Mouse (Mus musculus): ENCODE results near the gene Rsph14. TPM values are rescaled to one million over a fixed set of nuclear protein-coding genes. Genes with fewer than 3 reads are reported as not detected.
A peak's percentile ranks its signal among the peaks of the same experiment; 100 is the strongest.

Rsph14 gene
- polyA plus RNA-seq, 1 experiment from 2014 or later = not detected

DNA sequence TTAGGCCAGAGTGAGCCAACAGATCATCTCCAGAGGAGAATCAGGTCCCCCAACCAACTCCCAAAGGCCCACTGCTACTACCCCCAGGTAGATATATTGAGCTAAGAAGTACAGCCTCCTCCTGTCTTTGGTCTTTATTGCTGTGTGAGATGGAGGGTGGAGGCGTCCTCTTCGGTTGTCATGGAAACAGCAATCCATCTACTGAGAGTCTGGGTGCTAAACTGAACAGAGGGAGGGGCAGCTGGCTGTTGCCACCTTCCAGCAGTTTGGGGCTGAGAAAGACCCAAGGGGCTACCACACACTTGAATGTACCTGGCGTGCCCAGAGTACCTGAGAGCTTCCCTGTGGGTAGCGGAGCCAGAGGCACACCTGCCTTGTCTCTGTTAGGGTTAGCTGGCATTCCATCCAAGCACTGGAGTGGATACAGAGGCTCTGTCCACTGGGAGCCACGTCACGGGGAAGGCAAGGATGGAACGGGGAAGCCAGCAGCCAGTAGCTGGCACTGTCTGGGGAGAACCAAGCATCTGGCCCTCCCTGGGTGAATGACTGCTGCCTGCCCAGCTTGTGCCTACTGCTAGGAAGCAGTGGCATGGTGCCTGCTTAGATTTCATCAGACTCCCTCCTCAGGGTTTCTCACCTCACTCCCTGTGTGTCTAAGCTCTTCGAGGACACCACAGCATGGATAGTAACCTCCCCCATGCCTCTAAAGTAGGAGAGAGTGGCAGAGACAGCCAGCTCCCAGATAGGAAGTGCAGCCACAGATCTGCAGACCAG, 25.3 kb downstream of the Rsph14 start:
- H3K4me3 ChIP-seq (ENCODE audit: low read depth, low read length) = no peak overlapping the region
- H3K36me3 ChIP-seq (replicated peaks; ENCODE audit: control insufficient read depth, insufficient read depth, low read depth, low read length) = no peaks in the 10 kb centered on the region
- H3K4me1 ChIP-seq (ENCODE audit: control insufficient read depth, insufficient read depth, low read length) = no peaks in the 10 kb centered on the region
- ATAC-seq (replicated peaks; ENCODE audit: insufficient number of reproducible peaks, low FRiP score, low TSS enrichment, low read depth) (no peak), DNase-seq (ENCODE audit: low spot score) (no peak)
- no peak overlapping the region for H3K4me2 ChIP-seq (ENCODE audit: low read depth, low read length)
- 62% methylated on average over 8 of the region's 8 CpGs for WGBS
- no peak overlapping the region for H3K9ac ChIP-seq (replicated peaks; ENCODE audit: low read length)
- no peaks in the 10 kb centered on the region for H3K9me3 ChIP-seq (replicated peaks; ENCODE audit: control insufficient read depth, low read length)
- no peak overlapping the region for H3K27ac ChIP-seq (replicated peaks; ENCODE audit: low read depth, low read length)
- no peaks in the 10 kb centered on the region for H3K27me3 ChIP-seq (ENCODE audit: control insufficient read depth, insufficient read depth, low read length)

GRCm38 (mm10) chr10:75004067-75004466, 28.3 kb downstream of the Rsph14 start:
- Histone ChIP-seq H3K36me3 (replicated peaks; ENCODE audit: control insufficient read depth, insufficient read depth, low read depth, low read length) (no peaks in the 10 kb centered on the region), H3K4me3 (ENCODE audit: low read depth, low read length) (no peak overlapping the region), H3K27me3 (ENCODE audit: control insufficient read depth, insufficient read depth, low read length) (no peaks in the 10 kb centered on the region), H3K9me3 (replicated peaks; ENCODE audit: control insufficient read depth, low read length) (no peaks in the 10 kb centered on the region), H3K4me1 (ENCODE audit: control insufficient read depth, insufficient read depth, low read length) (no peaks in the 10 kb centered on the region), H3K4me2 (ENCODE audit: low read depth, low read length) (no peak overlapping the region), H3K27ac (replicated peaks; ENCODE audit: low read depth, low read length) (no peak overlapping the region), H3K9ac (replicated peaks; ENCODE audit: low read length) (no peak overlapping the region; the same call in 1 of the 2 replicates)
- WGBS = 78% methylated on average over 3 of the region's 3 CpGs
- ATAC-seq (replicated peaks; ENCODE audit: insufficient number of reproducible peaks, low FRiP score, low TSS enrichment, low read depth) (no peak), DNase-seq (ENCODE audit: low spot score) (no peak)

DNA sequence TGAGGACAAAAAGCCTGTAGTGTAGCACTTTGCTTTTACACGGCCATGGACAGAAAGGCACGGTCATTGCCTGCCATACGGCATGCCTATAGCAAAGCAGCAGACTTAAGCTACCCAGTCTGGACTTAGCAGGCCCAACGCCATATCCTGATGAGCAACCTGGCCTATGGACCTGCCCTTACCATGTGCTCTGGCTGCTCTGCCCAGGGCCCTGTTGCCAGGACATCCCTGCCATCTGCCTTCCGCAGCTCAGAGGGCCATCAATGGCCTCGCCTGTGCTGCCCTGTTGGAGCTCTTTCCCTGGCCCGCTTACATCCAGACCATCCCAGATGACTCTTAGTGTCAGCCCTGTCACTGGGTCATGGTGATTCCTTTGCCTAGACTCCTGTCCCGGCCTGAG, 31.0 kb downstream of the Rsph14 start:
- no peak overlapping the region for H3K4me3 ChIP-seq (ENCODE audit: low read depth, low read length)
- no peak overlapping the region for H3K4me2 ChIP-seq (ENCODE audit: low read depth, low read length)
- 92% methylated on average over 8 of the region's 8 CpGs for WGBS
- H3K4me1 ChIP-seq (ENCODE audit: control insufficient read depth, insufficient read depth, low read length) = no peaks in the 10 kb centered on the region
- H3K9me3 ChIP-seq (replicated peaks; ENCODE audit: control insufficient read depth, low read length) = no peaks in the 10 kb centered on the region
- no peaks in the 10 kb centered on the region for H3K27me3 ChIP-seq (ENCODE audit: control insufficient read depth, insufficient read depth, low read length)
- H3K9ac ChIP-seq (replicated peaks; ENCODE audit: low read length) = no peak overlapping the region
- no peak for DNase-seq (ENCODE audit: low spot score)
- no peak overlapping the region for H3K27ac ChIP-seq (replicated peaks; ENCODE audit: low read depth, low read length)
- no peak for ATAC-seq (replicated peaks; ENCODE audit: insufficient number of reproducible peaks, low FRiP score, low TSS enrichment, low read depth)
- H3K36me3 ChIP-seq (replicated peaks; ENCODE audit: control insufficient read depth, insufficient read depth, low read depth, low read length) = no peaks in the 10 kb centered on the region

- H3K4me3 ChIP-seq (ENCODE audit: low read depth, low read length) = peak overlapping the region; percentile 21
Observed at GRCm38 (mm10) chr10:74995377-74995776, 37.0 kb downstream of the Rsph14 start.

GRCm38 (mm10) chr10:74994863-74995262, 37.5 kb downstream of the Rsph14 start:
- Histone ChIP-seq H3K9ac (replicated peaks; ENCODE audit: low read length) (no peak overlapping the region; the same call in 1 of the 2 replicates), H3K4me3 (ENCODE audit: low read depth, low read length) (peak overlapping the region; percentile 21; the same call in 1 of the 2 replicates), H3K9me3 (replicated peaks; ENCODE audit: control insufficient read depth, low read length) (no peaks in the 10 kb centered on the region), H3K27ac (replicated peaks; ENCODE audit: low read depth, low read length) (no peak overlapping the region), H3K36me3 (replicated peaks; ENCODE audit: control insufficient read depth, insufficient read depth, low read depth, low read length) (no peaks in the 10 kb centered on the region), H3K4me2 (ENCODE audit: low read depth, low read length) (peak overlapping the region; percentile 54; the same call in 1 of the 2 replicates), H3K27me3 (ENCODE audit: control insufficient read depth, insufficient read depth, low read length) (no peaks in the 10 kb centered on the region), H3K4me1 (ENCODE audit: control insufficient read depth, insufficient read depth, low read length) (peaks cover 3% of the 10 kb centered on the region; the same call in 1 of the 2 replicates)
- ATAC-seq (replicated peaks; ENCODE audit: insufficient number of reproducible peaks, low FRiP score, low TSS enrichment, low read depth) = no peak
- 10% methylated on average over 5 of the region's 5 CpGs for WGBS
- DNase-seq (ENCODE audit: low spot score) = peak; percentile 27

More at GRCm38 (mm10) chr10:74995377-74995776, 37.0 kb downstream of the Rsph14 start:
- no peaks in the 10 kb centered on the region for H3K36me3 ChIP-seq (replicated peaks; ENCODE audit: control insufficient read depth, insufficient read depth, low read depth, low read length)
- DNase-seq (ENCODE audit: low spot score) = peak; percentile 71
- peak overlapping the region; percentile 54 for H3K4me2 ChIP-seq (ENCODE audit: low read depth, low read length)
- no peaks in the 10 kb centered on the region for H3K9me3 ChIP-seq (replicated peaks; ENCODE audit: control insufficient read depth, low read length)
- peak overlapping the region; percentile 44 for H3K9ac ChIP-seq (replicated peaks; ENCODE audit: low read length)
- WGBS = 3% methylated on average over 14 of the region's 17 CpGs
- H3K27me3 ChIP-seq (ENCODE audit: control insufficient read depth, insufficient read depth, low read length) = no peaks in the 10 kb centered on the region
- ATAC-seq (replicated peaks; ENCODE audit: insufficient number of reproducible peaks, low FRiP score, low TSS enrichment, low read depth) = peak; percentile 45
- peaks cover 3% of the 10 kb centered on the region; the same call in 1 of the 2 replicates for H3K4me1 ChIP-seq (ENCODE audit: control insufficient read depth, insufficient read depth, low read length)
- no peak overlapping the region for H3K27ac ChIP-seq (replicated peaks; ENCODE audit: low read depth, low read length)

DNA sequence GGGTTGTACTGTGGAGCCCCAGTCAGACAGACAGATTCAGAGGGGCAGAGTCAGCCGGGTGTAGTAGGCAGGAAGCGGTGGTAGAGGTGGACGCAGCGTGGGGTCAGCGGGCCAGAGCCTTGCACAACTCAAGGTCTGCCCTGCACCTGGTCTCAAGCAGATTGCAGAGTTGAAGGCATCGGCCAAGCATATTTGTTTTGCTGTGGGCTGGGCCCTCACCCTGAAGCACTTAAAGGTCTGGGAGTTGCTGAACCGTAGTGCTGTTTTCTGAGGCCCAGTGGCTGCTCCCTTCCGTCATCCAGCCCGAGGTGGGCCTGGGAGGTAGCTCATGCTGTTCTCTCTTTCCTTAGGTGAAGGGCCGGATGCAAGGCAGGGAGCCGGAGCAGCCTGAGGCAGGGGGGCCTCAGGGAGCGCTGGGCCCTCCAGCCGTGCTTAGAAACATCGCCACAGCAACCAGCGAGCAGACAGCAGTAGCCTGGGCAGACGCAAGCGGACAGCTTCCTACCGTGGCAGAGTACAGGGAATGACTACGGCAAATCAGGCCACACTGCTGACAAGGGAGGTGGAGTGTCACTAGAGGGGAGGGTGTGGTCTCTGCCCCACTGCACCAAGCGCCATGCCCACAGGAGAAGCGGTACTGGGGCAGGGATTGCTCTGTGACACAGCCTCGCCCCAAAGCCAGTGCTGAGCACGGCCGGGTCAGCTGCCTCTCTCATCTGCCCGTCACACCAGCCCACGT, 41.6 kb downstream of the Rsph14 start:
- 44% methylated on average over 26 of the region's 26 CpGs for whole genome bisulfite sequencing
- no peaks in the 10 kb centered on the region for H3K27me3 ChIP-seq (ENCODE audit: control insufficient read depth, insufficient read depth, low read length)
- H3K4me3 ChIP-seq (ENCODE audit: low read depth, low read length) = no peak overlapping the region
- no peaks in the 10 kb centered on the region for H3K36me3 ChIP-seq (replicated peaks; ENCODE audit: control insufficient read depth, insufficient read depth, low read depth, low read length)
- ATAC-seq (replicated peaks; ENCODE audit: insufficient number of reproducible peaks, low FRiP score, low TSS enrichment, low read depth) (no peak), DNase-seq (ENCODE audit: low spot score) (no peak)
- H3K9ac ChIP-seq (replicated peaks; ENCODE audit: low read length) = no peak overlapping the region; the same call in 1 of the 2 replicates
- no peaks in the 10 kb centered on the region for H3K9me3 ChIP-seq (replicated peaks; ENCODE audit: control insufficient read depth, low read length)
- H3K4me1 ChIP-seq (ENCODE audit: control insufficient read depth, insufficient read depth, low read length) = peaks cover 3% of the 10 kb centered on the region; the same call in 1 of the 2 replicates
- H3K27ac ChIP-seq (replicated peaks; ENCODE audit: low read depth, low read length) = no peak overlapping the region
- H3K4me2 ChIP-seq (ENCODE audit: low read depth, low read length) = peak overlapping the region; percentile 15; the same call in 1 of the 2 replicates

- 74% methylated on average over 4 of the region's 4 CpGs for WGBS
- Histone ChIP-seq H3K27ac (replicated peaks; ENCODE audit: low read depth, low read length) (no peak overlapping the region), H3K9me3 (replicated peaks; ENCODE audit: control insufficient read depth, low read length) (no peaks in the 10 kb centered on the region)
Observed at GRCm38 (mm10) chr10:74989814-74990213, 42.6 kb downstream of the Rsph14 start.

More at GRCm38 (mm10) chr10:74989814-74990213, 42.6 kb downstream of the Rsph14 start:
- ATAC-seq (replicated peaks; ENCODE audit: insufficient number of reproducible peaks, low FRiP score, low TSS enrichment, low read depth) (no peak), DNase-seq (ENCODE audit: low spot score) (no peak)
- Histone ChIP-seq H3K27me3 (ENCODE audit: control insufficient read depth, insufficient read depth, low read length) (no peaks in the 10 kb centered on the region), H3K4me3 (ENCODE audit: low read depth, low read length) (no peak overlapping the region), H3K9ac (replicated peaks; ENCODE audit: low read length) (no peak overlapping the region), H3K4me1 (ENCODE audit: control insufficient read depth, insufficient read depth, low read length) (no peaks in the 10 kb centered on the region), H3K4me2 (ENCODE audit: low read depth, low read length) (no peak overlapping the region), H3K36me3 (replicated peaks; ENCODE audit: control insufficient read depth, insufficient read depth, low read depth, low read length) (no peaks in the 10 kb centered on the region)

Data from embryonic facial prominence, embryonic 11.5 days (tissue).